10 mouse cellular contexts compared by ENCODE assay signal in genomic region chr10:99409744-99410143, GRCm38 (mm10).
DNase-seq lines count a peak whose midpoint lies in the region; ATAC-seq lines count a peak whose summit lies in the region.
"Had no signal": no experiment of that assay in that cellular context is flagged by ENCODE, and none has a peak within 500 bp of the region (broad histone marks: within the 10 kb centered on the region; RNA-seq: fewer than 3 reads in every experiment).

No protein-coding gene starts in this region.

- no peak overlapping the region for H3K4me3 ChIP-seq in heart, embryonic 16.5 days (ENCODE audit: low read length)
- no peak overlapping the region for H3K4me3 ChIP-seq in midbrain, embryonic 16.5 days (ENCODE audit: low read depth, low read length)
- H3K4me3 ChIP-seq: hindbrain, embryonic 15.5 days; limb, embryonic 12.5 days had no signal

- ATAC-seq in heart, embryonic 16.5 days (replicated peaks; ENCODE audit: extremely low read depth, insufficient read depth, low FRiP score) = peak; percentile 72
- ATAC-seq in midbrain, embryonic 16.5 days = no peak

- H3K36me3 ChIP-seq in heart, embryonic 16.5 days (ENCODE audit: control insufficient read depth, insufficient read depth) = no peaks in the 10 kb centered on the region
- no peaks in the 10 kb centered on the region for H3K36me3 ChIP-seq in midbrain, embryonic 16.5 days (ENCODE audit: control insufficient read depth, insufficient read depth, low read length)
- H3K36me3 ChIP-seq: hindbrain, embryonic 15.5 days; limb, embryonic 12.5 days had no signal

- H3K27ac ChIP-seq in heart, embryonic 16.5 days (ENCODE audit: low read length) = peak overlapping the region; percentile 10; the same call in 1 of the 2 replicates
- no peak overlapping the region for H3K27ac ChIP-seq in midbrain, embryonic 16.5 days (ENCODE audit: low read length)
- H3K27ac ChIP-seq: hindbrain, embryonic 15.5 days; limb, embryonic 12.5 days had no signal

- H3K4me2 ChIP-seq in heart, embryonic 16.5 days (ENCODE audit: low read depth, low read length) = no peak overlapping the region
- H3K4me2 ChIP-seq in midbrain, embryonic 16.5 days (ENCODE audit: low read length) = no peak overlapping the region
- H3K4me2 ChIP-seq: hindbrain, embryonic 15.5 days; limb, embryonic 12.5 days had no signal

- H3K27me3 ChIP-seq in heart, embryonic 16.5 days (ENCODE audit: control insufficient read depth, insufficient read depth, low read length) = no peaks in the 10 kb centered on the region
- H3K27me3 ChIP-seq in midbrain, embryonic 16.5 days (ENCODE audit: control insufficient read depth, insufficient read depth, low read depth, low read length) = no peaks in the 10 kb centered on the region
- H3K27me3 ChIP-seq: hindbrain, embryonic 15.5 days; limb, embryonic 12.5 days had no signal

- 52% methylated on average over 11 of the region's 11 CpGs for WGBS in heart, embryonic 16.5 days
- WGBS in midbrain, embryonic 16.5 days = 70% methylated on average over 11 of the region's 11 CpGs

- DNase-seq in adrenal gland, adult (ENCODE audit: inconsistent age in 2 of 2, low spot score in 1 of 2) = peak; percentile 78 to 90
- no peak for DNase-seq in adrenal gland, postnatal 4 days (ENCODE audit: low spot score in 2 of 2)
- peak; percentile 68 for DNase-seq in adrenal gland, adult 8-10 months
- DNase-seq in kidney, postnatal 10 days = peak; percentile 65
- DNase-seq in left cerebral cortex, postnatal 14 days (ENCODE audit: low spot score in 2 of 2) = no peak
- DNase-seq in embryo, embryonic 10.5 days (ENCODE audit: low spot score) = no peak

- peaks cover 7% of the 10 kb centered on the region; the same call in 1 of the 2 replicates for H3K4me1 ChIP-seq in heart, embryonic 16.5 days (ENCODE audit: control insufficient read depth, insufficient read depth, low read length)
- H3K4me1 ChIP-seq in midbrain, embryonic 16.5 days (ENCODE audit: control insufficient read depth, insufficient read depth, low read length) = no peaks in the 10 kb centered on the region
- H3K4me1 ChIP-seq: hindbrain, embryonic 15.5 days had no signal

- no peak overlapping the region for H3K9ac ChIP-seq in heart, embryonic 16.5 days (ENCODE audit: low read length)
- no peak overlapping the region for H3K9ac ChIP-seq in midbrain, embryonic 16.5 days (ENCODE audit: low read depth, low read length)
- H3K9ac ChIP-seq: hindbrain, embryonic 15.5 days; limb, embryonic 12.5 days had no signal

- 0 out of 2 replicates have a peak, but pooled peaks cover 2% of the 10 kb centered on the region for H3K9me3 ChIP-seq in heart, embryonic 16.5 days (replicated peaks; ENCODE audit: control insufficient read depth, low read length)
- H3K9me3 ChIP-seq in midbrain, embryonic 16.5 days (replicated peaks; ENCODE audit: control insufficient read depth, low read length, poor library complexity, severe bottlenecking) = 0 out of 2 replicates have a peak, but pooled peaks cover 5% of the 10 kb centered on the region
- H3K9me3 ChIP-seq: hindbrain, embryonic 15.5 days had no signal

- intact Hi-C loops in left cerebral cortex, postnatal 14 days (cut with DNase I) = loop anchor here (10.0 kb wide), 1 partner anchor 245 kb away; no protein-coding TSS in a partner anchor

Comparison
In these comparisons a context has a peak if more than half of its experiments do, and no peak if none do; other contexts are left out.
1. DNase-seq: peak in adrenal gland, adult (2 of 2), adrenal gland, adult 8-10 months (single experiment) and kidney, postnatal 10 days (single experiment); none in adrenal gland, postnatal 4 days (0 of 2), left cerebral cortex, postnatal 14 days (0 of 2) and embryo, embryonic 10.5 days (single experiment).